Mouse (Mus musculus): Measurements from ENCODE around the gene Arid1b. TPM values are rescaled to one million over a fixed set of nuclear protein-coding genes. Genes with fewer than 3 reads are reported as not detected.

The Arid1b gene
- total RNA-seq, 2 experiments from 2014 or later = 29.2 to 29.7 TPM

DNA sequence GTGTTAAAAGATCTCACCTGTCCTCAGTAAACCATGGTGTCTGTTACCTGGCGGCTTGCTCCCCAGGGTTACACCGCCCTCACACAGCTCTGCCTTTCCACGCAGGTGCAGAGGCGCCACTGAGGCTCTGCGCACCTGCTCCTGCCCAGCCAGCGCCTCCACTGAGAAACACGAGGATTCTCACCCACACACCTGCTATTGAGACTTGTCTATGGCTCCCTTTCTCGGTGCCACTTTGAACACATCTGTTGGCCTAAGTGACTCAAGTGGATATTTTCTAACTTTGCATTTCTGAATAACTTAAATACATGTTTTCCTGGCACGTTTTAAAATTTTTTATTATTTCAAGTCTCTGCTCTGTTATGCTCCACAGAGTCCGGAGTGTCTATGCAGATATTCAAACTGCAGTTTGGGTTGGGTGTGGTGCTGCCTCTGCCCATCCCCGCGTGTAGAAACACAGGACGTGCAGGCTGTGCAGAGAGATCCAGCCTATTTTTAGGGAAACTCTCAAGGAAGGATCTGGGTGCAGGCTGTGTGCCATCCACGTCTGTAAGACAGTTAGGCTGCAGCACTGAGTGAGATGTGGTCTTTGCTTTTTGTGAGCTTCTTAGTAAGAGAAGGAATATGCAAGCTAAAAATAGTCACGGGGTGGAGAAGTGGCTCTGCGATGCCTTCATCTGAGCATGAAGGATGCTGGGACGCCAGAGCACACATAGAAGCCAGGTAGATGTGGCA is 283.2 kb downstream of the Arid1b start:
- DNase-seq = no peak

DNA sequence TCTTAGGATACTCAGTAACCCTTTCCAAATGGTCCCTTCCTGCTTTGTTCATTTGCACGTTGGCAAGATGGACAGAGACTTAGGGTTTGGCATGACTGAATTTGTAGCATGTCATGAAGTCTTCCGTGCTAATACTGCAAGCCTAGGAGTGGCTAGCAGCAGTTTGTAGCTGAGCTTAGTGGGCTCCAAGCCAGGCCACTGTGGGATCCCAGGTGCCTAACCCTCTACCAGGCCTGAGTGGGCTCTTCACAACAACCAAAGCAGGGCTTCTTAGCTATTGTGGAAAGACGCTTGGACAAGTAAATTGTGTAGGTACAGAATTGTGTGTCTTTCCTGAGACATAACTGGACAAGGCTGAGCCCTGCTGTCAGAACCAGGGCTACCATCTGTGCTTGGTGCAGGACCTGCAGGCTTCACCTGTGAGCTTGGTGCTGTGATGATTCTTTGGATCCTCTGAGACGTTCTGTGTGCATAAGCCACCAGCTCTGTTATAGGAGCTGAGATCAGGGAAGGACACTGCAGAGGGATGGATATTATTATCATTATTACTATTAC is 286.4 kb downstream of the Arid1b start:
- DNase-seq = no peak

DNA sequence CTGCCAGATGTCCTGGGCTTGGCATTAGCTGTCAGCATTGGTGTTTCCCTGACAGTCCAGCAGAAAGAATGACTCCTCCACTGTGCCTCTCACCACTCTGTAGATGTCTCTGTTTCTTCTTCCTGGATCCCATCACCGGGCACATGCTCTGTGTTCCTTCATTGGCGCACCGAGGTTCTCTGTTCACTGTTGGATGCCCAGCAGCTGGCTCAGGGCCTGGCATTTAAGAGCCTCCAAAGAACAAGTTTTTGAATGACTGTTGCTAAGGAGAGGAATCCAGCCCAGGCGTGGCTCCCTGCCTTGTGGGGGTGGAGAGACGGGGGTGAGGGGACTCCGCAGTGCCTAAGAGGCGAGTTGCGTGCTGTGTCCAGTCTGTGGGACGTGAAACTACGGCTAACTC is 290.7 kb downstream of the Arid1b start:
- no peak for DNase-seq

DNA sequence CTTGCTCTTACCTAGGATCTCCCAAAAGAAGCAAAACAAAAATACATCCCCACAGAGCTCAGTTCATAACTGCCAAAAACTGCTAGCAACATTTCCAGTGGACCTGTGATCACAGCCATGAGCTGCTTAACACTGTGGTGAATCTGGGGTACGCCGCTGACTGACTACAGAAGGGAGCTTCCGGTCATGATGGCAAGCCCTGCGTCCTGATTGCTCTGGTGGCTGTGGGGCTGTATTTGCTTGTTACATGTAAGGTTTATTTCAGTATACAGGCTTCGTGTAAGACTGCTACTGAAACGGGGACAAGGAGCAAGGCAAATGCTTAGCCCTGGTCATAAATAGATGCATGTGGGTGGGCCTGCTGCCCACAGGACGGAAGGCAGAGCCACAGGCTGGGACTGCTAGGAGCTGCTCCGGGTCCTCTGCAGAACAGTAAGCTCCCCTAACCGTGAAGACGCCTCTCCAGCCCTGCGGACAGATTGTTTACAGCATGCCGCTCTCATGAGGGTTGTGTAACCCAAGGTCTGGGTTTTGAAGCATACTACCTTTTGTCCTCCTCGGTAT is 291.8 kb downstream of the Arid1b start:
- no peak for DNase-seq

DNA sequence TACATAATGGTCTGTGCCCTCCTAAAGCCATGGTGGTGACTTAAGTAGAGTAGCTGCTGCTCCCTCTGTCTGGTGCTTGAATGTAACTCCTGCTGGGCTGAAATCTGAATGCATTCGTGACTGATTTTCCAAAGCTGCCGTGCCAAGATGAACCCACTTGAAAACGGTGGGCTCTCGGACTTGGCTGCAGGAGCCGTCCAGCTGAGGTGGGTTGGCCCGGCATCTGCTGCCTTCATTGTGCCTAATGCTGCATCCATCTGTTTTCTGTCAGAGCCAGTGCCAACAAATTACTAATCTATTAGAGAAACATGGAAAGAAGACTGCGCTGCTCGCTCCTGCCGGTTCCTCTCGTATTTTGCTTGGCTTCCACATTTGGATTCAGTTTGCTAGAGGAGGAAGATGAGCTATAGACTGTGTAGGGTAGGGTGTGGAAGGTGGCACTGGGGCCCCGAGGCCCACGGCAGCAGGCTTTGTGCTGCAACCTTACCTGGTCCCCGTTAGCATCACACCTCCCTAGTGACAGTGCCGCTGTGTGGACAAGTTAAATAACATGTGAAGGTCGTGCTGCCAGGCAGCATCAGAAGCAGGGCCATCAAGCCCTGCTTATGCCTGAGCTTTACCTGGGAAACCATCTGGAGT is 292.6 kb downstream of the Arid1b start:
- no peak for DNase-seq

DNA sequence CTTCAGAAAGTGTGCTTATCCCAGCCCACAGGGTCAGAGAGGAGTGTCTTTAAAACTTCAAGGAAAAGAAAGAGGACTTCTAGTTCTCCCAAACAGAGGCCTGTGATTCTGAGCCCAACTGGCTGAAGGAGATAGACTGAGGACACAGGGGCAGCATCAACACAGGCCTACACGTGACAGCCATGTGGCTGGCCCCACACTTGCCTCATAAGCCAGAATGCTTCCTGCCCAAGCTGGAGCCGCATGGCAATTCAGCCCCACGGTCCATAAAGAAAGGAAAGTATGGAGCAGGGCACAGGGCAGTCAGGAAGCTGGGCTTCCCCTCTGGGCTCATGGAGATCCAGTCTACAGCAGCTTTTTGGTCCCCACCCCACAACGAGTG is 293.1 kb downstream of the Arid1b start:
- no peak for DNase-seq

DNA sequence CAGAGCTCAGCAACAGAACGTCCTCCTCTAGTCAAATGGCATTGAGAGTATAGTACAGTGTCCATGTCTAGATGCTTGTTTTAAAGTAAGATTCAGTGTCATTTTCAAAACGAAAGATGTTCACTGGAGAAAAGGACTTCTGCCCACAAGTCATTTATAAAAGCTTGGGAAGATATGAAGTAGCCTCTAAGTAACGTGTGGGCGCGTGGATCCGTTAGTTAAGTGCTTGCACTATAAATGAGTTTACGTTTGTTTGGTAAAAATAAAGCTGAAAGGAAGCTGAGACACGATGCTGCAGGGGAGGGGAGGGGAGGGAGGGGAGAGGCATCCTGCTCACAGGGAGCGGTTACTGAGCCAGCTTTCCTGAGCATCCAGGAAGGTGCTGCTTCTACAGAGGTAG is 293.5 kb downstream of the Arid1b start:
- DNase-seq = no peak

DNA sequence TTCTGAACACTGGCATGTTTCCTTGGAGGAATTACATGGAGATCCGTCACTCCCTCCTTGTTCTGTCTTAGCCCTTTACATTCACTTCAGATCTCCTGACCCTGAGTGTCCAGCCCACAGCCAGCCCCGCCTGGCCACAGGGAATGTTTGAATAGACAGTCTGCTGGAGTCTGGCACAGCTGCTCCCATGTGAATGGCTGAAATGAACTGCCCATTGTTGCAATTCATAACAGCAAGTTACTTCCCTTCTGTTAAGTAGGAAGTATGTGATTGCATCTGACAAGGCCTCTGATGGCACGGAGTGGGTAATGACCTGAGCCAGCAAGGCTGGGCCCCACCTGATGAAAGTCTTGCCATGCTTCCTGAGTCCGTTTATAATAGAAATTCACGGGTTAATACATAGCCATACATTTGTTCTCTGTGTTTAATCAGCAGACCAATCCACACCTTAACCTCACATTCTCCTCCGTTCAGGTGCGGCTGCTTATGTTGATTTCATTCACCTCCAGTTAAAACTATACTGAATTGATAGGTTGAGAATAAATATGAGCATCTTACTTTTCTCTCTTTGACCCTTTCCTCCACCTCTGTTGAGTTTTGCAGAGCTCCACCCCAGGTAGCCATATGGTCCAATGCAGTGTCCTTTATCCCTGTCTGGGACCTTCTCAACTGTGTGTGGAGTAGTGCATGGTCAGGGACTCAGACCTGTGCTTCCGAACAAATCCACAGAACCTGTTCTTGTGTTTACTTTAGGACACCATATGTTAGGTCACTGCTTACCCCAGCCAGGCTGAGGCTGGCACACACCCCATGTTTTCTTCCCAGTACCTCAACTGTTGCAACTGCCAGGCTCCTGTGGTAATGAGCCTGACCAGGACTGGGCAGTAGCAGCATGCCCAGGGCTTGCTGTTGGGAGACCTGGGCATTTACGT is 299.8 kb downstream of the Arid1b start:
- no peak for DNase-seq

DNA sequence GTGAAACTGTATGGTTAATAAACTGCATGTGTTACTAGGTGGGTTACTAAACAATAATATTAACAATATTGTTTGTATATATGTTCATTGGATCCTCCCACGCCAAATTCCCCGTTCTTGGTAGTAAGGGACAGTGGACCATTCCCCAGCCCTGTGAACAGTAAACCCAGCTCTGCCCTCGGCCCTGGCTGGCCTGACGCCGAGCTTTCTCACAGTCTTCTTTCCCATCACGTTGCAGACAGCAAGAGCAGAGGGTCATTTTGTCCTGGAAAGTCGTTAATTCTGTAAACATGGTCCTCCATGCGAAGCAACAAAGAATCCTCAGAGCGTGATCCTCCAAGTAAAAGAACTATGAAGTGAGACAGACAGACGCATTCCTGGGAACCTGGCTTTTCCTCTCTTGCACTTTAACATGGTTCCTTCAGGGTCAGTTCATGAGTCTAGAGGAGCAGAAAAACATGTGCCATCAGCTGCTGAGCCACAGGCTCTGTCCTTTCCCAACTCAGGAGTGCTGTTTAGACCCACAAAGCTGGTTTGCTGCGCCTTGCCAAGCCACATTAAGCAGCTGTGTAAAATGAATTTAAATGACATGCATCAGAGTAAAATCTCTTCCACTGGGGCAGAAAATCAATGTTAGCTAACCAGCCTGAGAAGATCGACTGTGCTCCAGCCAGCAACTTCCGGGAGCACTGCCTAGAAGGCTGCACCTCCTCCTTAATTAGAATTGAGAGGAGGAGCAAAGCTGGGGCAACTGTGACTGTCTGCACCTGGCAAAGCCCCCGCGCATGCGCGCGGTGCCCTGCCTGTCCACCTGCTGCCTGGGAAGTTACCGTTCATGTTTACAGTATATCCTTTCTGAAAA is 301.2 kb downstream of the Arid1b start:
- DNase-seq = peak; percentile 84

DNA sequence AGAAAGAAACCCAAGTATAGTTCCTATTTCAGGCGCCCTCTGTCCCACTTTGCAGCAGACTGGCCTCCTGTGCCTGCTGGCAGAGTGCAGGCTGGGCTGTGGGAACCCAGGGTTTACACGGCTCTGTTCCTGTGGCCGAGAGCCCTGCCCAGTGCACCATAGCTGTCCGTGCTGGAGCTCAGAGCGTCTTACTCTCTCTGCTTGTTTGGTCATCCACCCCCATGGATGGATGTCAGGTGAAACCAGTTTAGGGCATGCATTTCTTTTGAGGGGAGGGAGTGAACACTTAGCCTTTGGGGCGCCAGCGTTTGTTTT is 301.8 kb downstream of the Arid1b start:
- DNase-seq = no peak

DNA sequence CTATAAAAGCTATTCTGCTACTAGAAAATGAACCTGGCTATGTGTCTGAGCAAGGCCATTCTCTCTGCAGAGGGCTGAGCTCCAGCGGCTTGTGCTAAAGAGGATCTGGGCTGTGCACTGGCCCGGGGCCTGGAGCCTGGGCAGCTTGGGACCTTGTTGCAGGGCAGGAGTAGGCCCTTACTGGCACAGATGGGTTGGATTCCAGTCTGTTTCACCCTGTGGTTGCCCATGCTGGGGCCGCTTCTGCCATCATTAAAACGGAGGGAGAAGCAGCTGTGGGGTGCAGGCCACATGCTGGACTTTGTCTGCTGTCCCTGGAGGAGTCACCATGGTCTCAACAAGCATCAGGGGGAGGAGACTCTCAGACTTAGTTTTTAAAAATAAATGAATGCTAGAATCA is 303.4 kb downstream of the Arid1b start:
- no peak for DNase-seq

DNA sequence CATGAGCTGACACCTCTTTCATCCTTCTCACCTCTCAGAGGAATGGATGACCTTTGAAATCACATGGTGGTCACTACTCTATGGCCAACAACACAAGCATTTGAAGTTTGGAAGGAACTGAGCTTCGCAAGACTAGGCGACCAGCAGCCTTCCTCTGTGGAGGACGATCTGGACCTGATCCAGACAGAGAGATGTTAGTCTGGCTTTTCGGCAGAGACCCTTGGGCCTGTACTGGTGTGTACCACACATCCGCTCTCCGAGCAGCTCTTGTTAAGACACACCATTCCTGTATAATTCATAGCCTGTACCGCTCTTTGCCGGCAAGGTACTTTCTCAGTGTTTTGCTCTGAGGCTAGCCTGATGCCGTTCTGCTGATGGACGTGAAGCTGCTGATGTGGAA is 303.9 kb downstream of the Arid1b start:
- DNase-seq = no peak

DNA sequence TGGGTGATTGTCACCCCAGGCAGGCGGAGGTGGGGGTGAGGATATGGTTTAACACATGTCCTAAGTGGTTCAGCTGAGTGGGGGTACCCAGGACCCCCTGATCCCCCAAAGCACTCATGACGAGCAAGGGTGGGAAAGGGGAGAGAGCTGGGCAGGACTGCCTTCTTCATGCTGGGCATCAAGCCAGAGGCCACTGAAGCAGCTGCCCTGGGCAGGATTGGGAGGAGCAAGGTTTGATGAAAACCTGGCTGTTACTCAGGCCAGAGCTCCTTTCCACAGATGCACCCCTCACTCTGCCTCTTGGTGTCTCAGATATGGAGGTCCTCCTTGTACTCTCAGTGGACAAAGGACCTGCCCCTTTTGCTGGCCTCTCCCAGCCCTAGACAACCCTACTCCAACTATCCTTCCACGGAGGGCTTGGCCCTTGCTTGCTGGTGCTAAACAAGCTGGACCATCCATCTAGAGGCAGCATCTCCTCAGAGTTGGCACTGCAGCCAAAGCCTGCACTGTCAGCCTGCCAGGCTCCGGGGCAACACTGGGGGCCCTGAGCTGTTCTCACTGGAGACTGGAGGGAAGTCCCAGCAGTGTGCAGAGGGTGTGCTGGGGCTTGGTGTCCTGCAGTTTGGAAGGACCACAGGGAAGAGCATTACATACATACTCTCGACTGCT is 304.9 kb downstream of the Arid1b start:
- no peak for DNase-seq

DNA sequence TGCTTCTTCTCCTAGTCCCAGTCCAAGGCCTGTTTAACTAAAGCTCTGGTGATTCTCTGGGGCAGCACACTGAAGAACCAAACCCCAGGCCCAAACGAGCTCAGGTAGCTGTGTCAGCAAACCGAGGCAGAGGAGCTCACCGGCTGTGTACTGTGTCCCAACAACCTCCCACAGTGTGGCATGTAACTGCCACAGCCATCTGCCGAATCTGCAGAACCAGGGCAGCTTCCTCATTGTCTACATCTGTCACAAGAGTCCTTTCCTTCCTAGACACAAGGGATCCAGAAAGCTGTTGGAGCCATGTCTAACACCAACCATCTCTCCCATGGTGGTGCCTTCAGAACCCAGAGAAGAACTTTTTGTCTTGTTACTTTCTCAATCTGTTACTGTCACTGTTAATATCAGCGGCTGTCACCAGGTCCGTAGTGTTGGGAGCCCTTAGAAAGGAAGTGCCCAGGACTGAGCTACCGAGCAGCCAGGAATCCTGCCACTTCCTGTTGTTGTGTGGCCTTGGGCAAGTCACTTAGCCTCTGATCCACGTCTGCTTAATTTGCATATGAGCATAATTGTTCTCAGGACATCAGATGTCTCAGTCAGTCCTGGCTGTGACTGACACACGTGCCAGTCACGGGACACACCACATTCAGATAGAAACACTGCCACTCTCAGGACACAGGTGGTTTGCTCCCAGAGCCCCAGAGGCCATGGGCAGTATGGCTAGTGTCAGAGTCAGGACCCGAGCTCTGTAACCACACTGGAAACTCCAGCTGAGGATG is 309.0 kb downstream of the Arid1b start:
- DNase-seq = no peak

DNA sequence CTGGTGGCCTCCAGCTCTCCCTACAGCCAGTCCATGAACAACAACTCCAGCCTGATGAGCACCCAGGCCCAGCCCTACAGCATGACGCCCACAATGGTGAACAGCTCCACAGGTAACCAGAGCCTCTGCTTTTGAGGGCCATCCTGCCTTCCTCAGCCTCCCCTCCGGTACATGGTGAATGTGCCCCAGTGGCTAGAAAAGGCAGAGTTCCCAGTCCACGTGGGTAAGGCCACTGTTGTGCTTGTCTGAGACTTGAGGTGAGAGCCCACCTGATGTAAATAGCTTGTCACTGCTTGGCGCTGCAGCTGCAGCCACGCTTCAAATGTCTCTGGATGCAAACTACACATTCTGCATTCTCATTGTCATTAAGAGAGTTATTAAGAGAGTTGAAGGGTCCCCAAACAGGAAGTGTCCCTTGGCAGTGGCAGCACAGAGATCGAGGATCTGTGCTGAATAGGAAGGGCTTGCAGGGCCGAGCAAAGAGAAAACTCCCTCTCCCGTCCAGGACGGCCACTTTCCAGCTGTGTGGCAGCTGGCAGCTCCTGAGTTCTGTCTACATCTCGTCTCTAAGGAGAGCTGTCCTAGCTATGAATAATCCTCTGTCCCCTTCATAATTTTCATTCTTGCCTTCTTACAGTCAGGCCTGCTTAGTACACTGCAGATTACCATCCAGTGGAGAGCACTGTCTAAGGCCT is 311.8 kb downstream of the Arid1b start:
- DNase-seq = no peak

DNA sequence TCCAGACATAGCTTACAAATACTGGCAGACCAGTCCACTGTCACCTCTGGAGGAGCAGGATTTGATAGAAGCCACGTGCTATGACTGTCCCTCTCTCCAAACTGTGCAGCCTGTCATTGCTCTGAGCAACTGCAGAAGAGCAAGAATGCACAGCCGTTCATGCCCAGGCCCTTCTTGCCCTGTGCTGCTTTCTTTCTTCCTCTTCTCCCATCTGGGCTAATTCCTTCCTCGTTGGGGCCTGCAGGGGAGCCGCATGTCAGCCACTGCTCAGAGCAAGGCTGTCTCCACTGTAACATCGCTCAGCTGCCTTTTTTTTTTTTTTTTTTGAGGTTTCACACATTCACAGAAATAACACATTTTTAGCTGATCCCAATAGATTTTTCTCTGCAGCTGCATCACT is 315.8 kb downstream of the Arid1b start:
- DNase-seq = no peak

DNA sequence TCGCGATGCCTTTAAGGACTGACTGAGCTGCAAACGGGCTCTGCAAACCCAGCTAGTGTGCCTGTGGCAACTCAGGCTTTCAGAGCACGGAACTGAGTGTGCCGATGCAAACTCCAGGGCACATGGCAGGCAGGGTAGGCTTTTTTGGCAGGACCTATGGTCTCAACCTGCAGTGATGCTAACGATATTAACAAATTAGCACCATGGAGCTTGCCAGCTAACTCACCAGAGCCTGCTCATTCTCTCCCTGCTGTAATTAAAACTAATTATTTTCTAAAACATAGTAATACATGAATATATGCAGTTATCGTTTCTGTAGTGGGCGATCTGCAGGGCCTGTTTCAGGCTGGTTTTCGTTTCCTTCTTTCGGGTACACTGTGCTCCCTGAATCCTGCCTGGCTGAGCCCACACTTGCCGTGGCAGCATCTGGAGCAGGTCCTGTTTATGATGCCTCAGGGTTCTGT is 316.3 kb downstream of the Arid1b start:
- no peak for DNase-seq

DNA sequence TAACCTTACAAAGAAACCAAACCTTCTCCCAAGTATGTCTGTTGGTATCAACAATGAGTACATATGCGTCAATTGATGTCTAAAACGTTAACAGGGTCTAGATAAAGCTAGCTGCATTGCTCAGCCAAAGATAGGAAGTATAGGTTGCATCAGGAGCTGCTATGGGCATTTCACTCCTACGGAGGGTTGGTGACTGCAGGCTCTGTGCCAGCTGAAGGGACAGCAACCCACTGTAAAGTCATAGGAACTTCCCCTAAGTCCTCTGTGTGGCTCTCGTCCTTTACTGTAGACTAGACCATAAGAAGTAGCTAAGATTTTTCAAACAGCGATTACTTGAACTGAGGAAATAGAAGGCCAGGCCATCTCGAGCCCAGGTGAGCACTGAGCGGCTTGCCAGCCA is 316.9 kb downstream of the Arid1b start:
- no peak for DNase-seq

DNA sequence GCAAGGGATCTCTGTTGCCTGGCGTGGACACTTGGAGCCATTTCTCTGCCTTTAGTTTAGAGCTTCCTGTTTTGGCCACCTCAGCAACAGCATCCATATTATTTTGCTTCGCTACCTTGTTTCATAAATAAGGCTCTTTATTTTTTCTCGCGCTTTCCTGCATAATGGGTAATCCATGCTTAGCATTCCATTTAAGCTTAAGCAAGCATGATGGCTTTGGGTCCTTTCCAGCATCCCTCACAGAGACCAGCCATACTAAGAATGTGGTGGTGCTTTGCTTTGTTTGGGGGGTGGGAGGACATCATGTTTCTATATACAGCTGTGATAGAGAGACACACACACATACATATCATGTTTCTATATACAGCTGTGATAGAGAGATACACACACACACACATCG is 318.2 kb downstream of the Arid1b start:
- DNase-seq = no peak
